ENCODE assay signal across 8 mouse cellular contexts in genomic region chr13:100516213-100517105, GRCm38 (mm10). TPM values are rescaled to one million over a fixed set of nuclear protein-coding genes. Genes with fewer than 3 reads are reported as not detected.
DNase-seq lines count a peak whose midpoint lies in the region; ATAC-seq lines count a peak whose summit lies in the region.

No protein-coding gene starts in this region.

- no peaks in the 10 kb centered on the region for H3K36me3 ChIP-seq in neural tube, embryonic 15.5 days
- no peaks in the 10 kb centered on the region for H3K36me3 ChIP-seq in intestine, embryonic 15.5 days
- no peaks in the 10 kb centered on the region for H3K36me3 ChIP-seq in stomach, embryonic 15.5 days

- 0 out of 2 replicates have a peak overlapping the region, but pooled peaks have one; percentile 18 for H3K27ac ChIP-seq in neural tube, embryonic 15.5 days (replicated peaks)
- peak overlapping the region; percentile 81 for H3K27ac ChIP-seq in intestine, embryonic 15.5 days
- H3K27ac ChIP-seq in stomach, embryonic 15.5 days = peak overlapping the region; percentile 75; the same call in 1 of the 2 replicates

- H3K4me2 ChIP-seq in neural tube, embryonic 15.5 days = no peak overlapping the region
- H3K4me2 ChIP-seq in intestine, embryonic 15.5 days (replicated peaks) = no peak overlapping the region
- no peak overlapping the region for H3K4me2 ChIP-seq in stomach, embryonic 15.5 days

- H3K4me1 ChIP-seq in neural tube, embryonic 15.5 days = no peaks in the 10 kb centered on the region
- peaks cover 12% of the 10 kb centered on the region for H3K4me1 ChIP-seq in intestine, embryonic 15.5 days (replicated peaks)
- H3K4me1 ChIP-seq in stomach, embryonic 15.5 days = peaks cover 3% of the 10 kb centered on the region; the same call in 1 of the 2 replicates

- H3K9ac ChIP-seq in neural tube, embryonic 15.5 days (replicated peaks) = no peak overlapping the region
- no peak overlapping the region for H3K9ac ChIP-seq in intestine, embryonic 15.5 days
- no peak overlapping the region for H3K9ac ChIP-seq in stomach, embryonic 15.5 days

- 58% methylated on average over 12 of the region's 12 CpGs for WGBS in neural tube, embryonic 15.5 days
- WGBS in intestine, embryonic 15.5 days = 55% methylated on average over 12 of the region's 12 CpGs
- 49% methylated on average over 12 of the region's 12 CpGs for WGBS in stomach, embryonic 15.5 days

- H3K4me3 ChIP-seq in neural tube, embryonic 15.5 days (replicated peaks) = no peak overlapping the region
- H3K4me3 ChIP-seq in intestine, embryonic 15.5 days (replicated peaks) = no peak overlapping the region
- H3K4me3 ChIP-seq in stomach, embryonic 15.5 days (replicated peaks) = no peak overlapping the region

- no peak for ATAC-seq in neural tube, embryonic 15.5 days (ENCODE audit: low FRiP score)
- peak; percentile 85 for ATAC-seq in intestine, embryonic 15.5 days
- ATAC-seq in stomach, embryonic 15.5 days (ENCODE audit: insufficient read depth, low FRiP score, low read depth) = peak; percentile 36; the same call in 1 of the 2 replicates

- peak; percentile 25 to 81 for DNase-seq in adrenal gland, adult (ENCODE audit: inconsistent age in 2 of 2, low spot score in 1 of 2)
- no peak for DNase-seq in adrenal gland, postnatal 4 days (ENCODE audit: low spot score in 2 of 2)
- DNase-seq in neural tube, embryonic 10.5 days (ENCODE audit: extremely low spot score, low spot score) = no peak
- DNase-seq in thymus, postnatal 0 days (ENCODE audit: low spot score) = no peak
- DNase-seq in frontal cortex, postnatal 25 days (ENCODE audit: low spot score in 2 of 2) = no peak

- no peaks in the 10 kb centered on the region for H3K27me3 ChIP-seq in neural tube, embryonic 15.5 days (replicated peaks)
- H3K27me3 ChIP-seq in intestine, embryonic 15.5 days (replicated peaks) = no peaks in the 10 kb centered on the region
- no peaks in the 10 kb centered on the region for H3K27me3 ChIP-seq in stomach, embryonic 15.5 days (replicated peaks)

- H3K9me3 ChIP-seq in neural tube, embryonic 15.5 days (replicated peaks) = no peaks in the 10 kb centered on the region
- no peaks in the 10 kb centered on the region for H3K9me3 ChIP-seq in intestine, embryonic 15.5 days
- no peaks in the 10 kb centered on the region for H3K9me3 ChIP-seq in stomach, embryonic 15.5 days

RNA-seq across cellular contexts. Expression of gene Gtf2h2, which starts 24.1 kb away (rescaled TPM):
- 10 to 100 TPM; 49.5 to 55.6 TPM for total RNA-seq in adrenal gland, postnatal 4 days (2021)
- polyA plus RNA-seq in neural tube, embryonic 15.5 days (2015; fragmentation: Nextera tagmentation; extraction: Ambion mirVana) = 61.7 and 75.7 TPM in 2 replicates
- polyA plus RNA-seq in intestine, embryonic 15.5 days (2015; fragmentation: Nextera tagmentation; extraction: Ambion mirVana) = 78.8 and 79.0 TPM in 2 replicates
- polyA plus RNA-seq in stomach, embryonic 15.5 days (2015; fragmentation: Nextera tagmentation; extraction: Ambion mirVana) = 62.0 and 66.9 TPM in 2 replicates
- polyA plus RNA-seq in thymus, postnatal 0 days (2015; fragmentation: Nextera tagmentation; extraction: Ambion mirVana) = 57.3 and 64.3 TPM in 2 replicates

RNA-seq across cellular contexts. Expression of gene Ocln, which starts 36.1 kb away (rescaled TPM):
- total RNA-seq in adrenal gland, postnatal 4 days (2021) = 10 to 100 TPM; 16.1 to 18.5 TPM
- 6.7 and 13.2 TPM in 2 replicates for polyA plus RNA-seq in neural tube, embryonic 15.5 days (2015; fragmentation: Nextera tagmentation; extraction: Ambion mirVana)
- polyA plus RNA-seq in intestine, embryonic 15.5 days (2015; fragmentation: Nextera tagmentation; extraction: Ambion mirVana) = 86.9 and 89.1 TPM in 2 replicates
- polyA plus RNA-seq in stomach, embryonic 15.5 days (2015; fragmentation: Nextera tagmentation; extraction: Ambion mirVana) = 58.9 and 70.3 TPM in 2 replicates
- polyA plus RNA-seq in thymus, postnatal 0 days (2015; fragmentation: Nextera tagmentation; extraction: Ambion mirVana) = 1.6 and 2.2 TPM in 2 replicates

Comparison
In these comparisons a context has a peak if more than half of its experiments do, and no peak if none do; other contexts are left out.
1. DNase-seq: peak in adrenal gland, adult (2 of 2); none in adrenal gland, postnatal 4 days (0 of 2), neural tube, embryonic 10.5 days (single experiment), thymus, postnatal 0 days (single experiment) and frontal cortex, postnatal 25 days (0 of 2).
2. H3K27ac ChIP-seq: peak in every context shown above with its lines; median percentile 81 in intestine, embryonic 15.5 days; 75 in stomach, embryonic 15.5 days; 18 in neural tube, embryonic 15.5 days.